In genomic region chr7:112495950-112496349, GRCm38 (mm10) we compare ENCODE assay signal across 13 mouse cellular contexts.
A peak's percentile ranks its signal among the peaks of the same experiment; 100 is the strongest.
DNase-seq lines count a peak whose midpoint lies in the region; ATAC-seq and TF ChIP-seq lines count a peak whose summit lies in the region.
"Had no signal": no experiment of that assay in that cellular context is flagged by ENCODE, and none has a peak within 500 bp of the region (broad histone marks: within the 10 kb centered on the region; RNA-seq: fewer than 3 reads in every experiment).

No protein-coding gene starts in this region.

- 29% methylated on average over 8 of the region's 8 CpGs for WGBS in liver, adult 2 months
- WGBS in liver, embryonic 12.5 days (ENCODE audit: insufficient replicate concordance), result 68% methylated on average over 8 of the region's 8 CpGs
- WGBS in embryonic facial prominence, embryonic 10.5 days, result 83% methylated on average over 8 of the region's 8 CpGs
- 39% methylated on average over 8 of the region's 8 CpGs for WGBS in limb, embryonic 15.5 days
- WGBS in forebrain, embryonic 10.5 days, result 86% methylated on average over 8 of the region's 8 CpGs

- DNase-seq in liver, adult 2 months (ENCODE audit: extremely low read depth, low read depth, low spot score), result peak; percentile 68
- no peak for DNase-seq in embryonic facial prominence, embryonic 10.5 days (ENCODE audit: low spot score)
- DNase-seq in kidney, adult 8-10 months, result peak; percentile 31 to 61
- no peak for DNase-seq in urinary bladder, adult 2 months (ENCODE audit: low spot score)
- DNase-seq in forebrain, embryonic 10.5 days (ENCODE audit: extremely low spot score, low spot score), result no peak
- DNase-seq: cerebellum, postnatal 14 days; heart, postnatal 36 days; retina, postnatal 1 day had no signal

- no peak for TF ChIP-seq POLR2A in liver, adult 2 months (IDR thresholded peaks at IDR 0.05; ENCODE audit: extremely low read depth, insufficient read depth, low read length)

- no peaks in the 10 kb centered on the region for H3K36me3 ChIP-seq in liver, adult 2 months (ENCODE audit: control insufficient read depth, insufficient read depth, low read length)
- H3K36me3 ChIP-seq in liver, embryonic 12.5 days, result no peaks in the 10 kb centered on the region
- no peaks in the 10 kb centered on the region for H3K36me3 ChIP-seq in embryonic facial prominence, embryonic 10.5 days (replicated peaks)
- no peaks in the 10 kb centered on the region for H3K36me3 ChIP-seq in limb, embryonic 15.5 days
- no peaks in the 10 kb centered on the region for H3K36me3 ChIP-seq in forebrain, embryonic 10.5 days (replicated peaks)
- H3K36me3 ChIP-seq: embryonic facial prominence, embryonic 15.5 days had no signal

- H3K9me3 ChIP-seq in liver, embryonic 12.5 days (replicated peaks), result no peaks in the 10 kb centered on the region
- H3K9me3 ChIP-seq in embryonic facial prominence, embryonic 10.5 days, result no peaks in the 10 kb centered on the region
- no peaks in the 10 kb centered on the region for H3K9me3 ChIP-seq in limb, embryonic 15.5 days
- H3K9me3 ChIP-seq in forebrain, embryonic 10.5 days, result no peaks in the 10 kb centered on the region
- H3K9me3 ChIP-seq: embryonic facial prominence, embryonic 15.5 days; megakaryocyte, embryonic 14.5 days had no signal

- H3K4me3 ChIP-seq in liver, adult 2 months (ENCODE audit: insufficient read depth, low read depth, low read length), result no peak overlapping the region
- no peak overlapping the region for H3K4me3 ChIP-seq in liver, embryonic 12.5 days
- no peak overlapping the region for H3K4me3 ChIP-seq in embryonic facial prominence, embryonic 10.5 days
- H3K4me3 ChIP-seq in limb, embryonic 15.5 days, result no peak overlapping the region
- H3K4me3 ChIP-seq in forebrain, embryonic 10.5 days, result no peak overlapping the region
- H3K4me3 ChIP-seq: embryonic facial prominence, embryonic 15.5 days; megakaryocyte, embryonic 14.5 days had no signal

- H3K4me2 ChIP-seq in liver, embryonic 12.5 days, result no peak overlapping the region
- H3K4me2 ChIP-seq in limb, embryonic 15.5 days, result no peak overlapping the region
- H3K4me2 ChIP-seq: embryonic facial prominence, embryonic 15.5 days had no signal

- no peak for ATAC-seq in liver, embryonic 12.5 days
- no peak for ATAC-seq in limb, embryonic 15.5 days (ENCODE audit: insufficient number of reproducible peaks, low FRiP score, low TSS enrichment, low read depth)
- ATAC-seq: CD4-positive, CD25-positive, alpha-beta regulatory T cell, adult 4 months had no signal

- peaks cover 18% of the 10 kb centered on the region for H3K4me1 ChIP-seq in liver, adult 2 months (ENCODE audit: control insufficient read depth, insufficient read depth, low read length)
- peaks cover 11% of the 10 kb centered on the region for H3K4me1 ChIP-seq in liver, embryonic 12.5 days
- peaks cover 71% of the 10 kb centered on the region for H3K4me1 ChIP-seq in embryonic facial prominence, embryonic 10.5 days
- peaks cover 45% of the 10 kb centered on the region for H3K4me1 ChIP-seq in limb, embryonic 15.5 days
- peaks cover 54% of the 10 kb centered on the region for H3K4me1 ChIP-seq in forebrain, embryonic 10.5 days
- H3K4me1 ChIP-seq: megakaryocyte, embryonic 14.5 days had no signal

- no peaks in the 10 kb centered on the region; the same call in 1 of the 2 replicates for H3K79me2 ChIP-seq in liver, adult 2 months (ENCODE audit: control insufficient read depth, insufficient read depth, low read length)

- no peak for TF ChIP-seq CTCF in liver, adult 2 months (IDR thresholded peaks at IDR 0.05; ENCODE audit: low read depth, low read length)

- H3K9ac ChIP-seq in liver, adult 2 months (ENCODE audit: low read depth, low read length), result no peak overlapping the region
- no peak overlapping the region for H3K9ac ChIP-seq in liver, embryonic 12.5 days
- H3K9ac ChIP-seq in limb, embryonic 15.5 days, result no peak overlapping the region
- H3K9ac ChIP-seq: embryonic facial prominence, embryonic 15.5 days had no signal

- no peaks in the 10 kb centered on the region for H3K27me3 ChIP-seq in liver, adult 2 months (ENCODE audit: control insufficient read depth, insufficient read depth, low read length)
- H3K27me3 ChIP-seq in liver, embryonic 12.5 days (replicated peaks), result no peaks in the 10 kb centered on the region
- H3K27me3 ChIP-seq in embryonic facial prominence, embryonic 10.5 days (replicated peaks; ENCODE audit: low read depth, poor library complexity, severe bottlenecking), result no peaks in the 10 kb centered on the region
- no peaks in the 10 kb centered on the region for H3K27me3 ChIP-seq in limb, embryonic 15.5 days
- no peaks in the 10 kb centered on the region for H3K27me3 ChIP-seq in forebrain, embryonic 10.5 days (ENCODE audit: poor library complexity, severe bottlenecking)
- H3K27me3 ChIP-seq: embryonic facial prominence, embryonic 15.5 days; megakaryocyte, embryonic 14.5 days had no signal

- no peak overlapping the region for H3K27ac ChIP-seq in liver, adult 2 months (replicated peaks; ENCODE audit: insufficient read depth, low read depth, low read length)
- no peak overlapping the region for H3K27ac ChIP-seq in liver, embryonic 12.5 days
- peak overlapping the region; percentile 19; the same call in 1 of the 2 replicates for H3K27ac ChIP-seq in embryonic facial prominence, embryonic 10.5 days (replicated peaks)
- H3K27ac ChIP-seq in limb, embryonic 15.5 days, result peak overlapping the region; percentile 34
- no peak overlapping the region for H3K27ac ChIP-seq in forebrain, embryonic 10.5 days
- H3K27ac ChIP-seq: embryonic facial prominence, embryonic 15.5 days had no signal

Comparison
In these comparisons a context has a peak if more than half of its experiments do, and no peak if none do; other contexts are left out.
1. DNase-seq: peak in liver, adult 2 months (single experiment) and kidney, adult 8-10 months (2 of 2); none in embryonic facial prominence, embryonic 10.5 days (single experiment), urinary bladder, adult 2 months (single experiment) and forebrain, embryonic 10.5 days (single experiment).
2. H3K27ac ChIP-seq: peak in embryonic facial prominence, embryonic 10.5 days (single experiment) and limb, embryonic 15.5 days (single experiment); none in liver, adult 2 months (single experiment), liver, embryonic 12.5 days (single experiment) and forebrain, embryonic 10.5 days (single experiment).